Mouse (Mus musculus): ENCODE data around the gene Xrra1. TPM values are rescaled to one million over a fixed set of nuclear protein-coding genes. Genes with fewer than 3 reads are reported as not detected.

Xrra1 gene
- polyA plus RNA-seq, 1 experiment from 2014 or later: 0.29 TPM

DNA sequence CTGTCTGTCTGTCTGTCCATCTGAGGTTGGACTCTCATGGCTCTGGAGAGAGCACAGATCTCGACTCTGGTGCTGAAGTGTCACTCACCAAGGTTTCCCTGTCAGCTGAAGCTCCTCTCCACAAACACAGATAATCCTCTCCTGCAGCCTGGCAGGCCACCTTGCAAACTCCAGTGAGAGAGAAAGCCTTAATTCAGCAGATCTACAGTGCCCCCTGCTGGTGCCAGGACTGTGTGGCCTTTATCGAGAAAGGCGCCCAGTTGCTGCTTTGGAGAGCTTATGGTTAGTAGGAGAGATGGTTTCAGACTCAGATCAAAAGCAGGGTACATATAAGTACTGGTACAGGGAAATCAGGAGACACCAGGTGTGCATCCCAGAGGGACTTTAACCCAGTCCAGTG, 17.4 kb downstream of the Xrra1 start:
- no peaks in the 10 kb centered on the region for H3K9me3 ChIP-seq (ENCODE audit: control insufficient read depth, low read depth, low read length)
- H3K4me2 ChIP-seq (replicated peaks; ENCODE audit: low read depth, low read length): no peak overlapping the region
- no peaks in the 10 kb centered on the region for H3K4me1 ChIP-seq (ENCODE audit: control insufficient read depth, insufficient read depth, low read length)
- no peaks in the 10 kb centered on the region for H3K27me3 ChIP-seq (ENCODE audit: control insufficient read depth, insufficient read depth, low read length)
- H3K27ac ChIP-seq (ENCODE audit: low read length): no peak overlapping the region
- no peak overlapping the region for H3K9ac ChIP-seq (replicated peaks; ENCODE audit: low read depth, low read length)
- ATAC-seq (ENCODE audit: insufficient number of reproducible peaks, insufficient read depth, low FRiP score, low read depth): no peak
- H3K4me3 ChIP-seq (ENCODE audit: low read depth, low read length): no peak overlapping the region
- no peaks in the 10 kb centered on the region for H3K36me3 ChIP-seq (ENCODE audit: control insufficient read depth, insufficient read depth, low read length)
- 0% methylated on average over 3 of the region's 3 CpGs for WGBS

DNA sequence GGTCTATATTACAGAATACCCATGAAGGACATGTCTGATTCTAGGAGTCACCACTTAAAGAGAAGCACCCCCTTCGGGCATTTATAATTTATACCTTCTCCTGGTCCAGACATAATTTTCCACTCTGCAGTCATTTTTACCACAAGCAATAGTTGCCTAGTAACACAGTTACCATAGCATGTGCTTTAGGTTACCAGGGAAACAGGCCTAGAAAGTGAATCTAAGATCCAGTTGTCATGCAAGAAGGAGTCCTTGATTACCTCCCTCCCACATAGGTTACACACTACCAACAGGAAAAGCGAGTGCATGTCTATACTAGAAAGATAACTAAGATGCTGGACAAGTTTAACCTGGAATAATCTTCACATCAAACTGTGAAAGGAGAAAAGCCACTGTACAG, 19.3 kb downstream of the Xrra1 start:
- Histone ChIP-seq H3K27me3 (ENCODE audit: control insufficient read depth, insufficient read depth, low read length) (no peaks in the 10 kb centered on the region), H3K4me3 (ENCODE audit: low read depth, low read length) (no peak overlapping the region), H3K9me3 (ENCODE audit: control insufficient read depth, low read depth, low read length) (no peaks in the 10 kb centered on the region), H3K4me1 (ENCODE audit: control insufficient read depth, insufficient read depth, low read length) (no peaks in the 10 kb centered on the region), H3K9ac (replicated peaks; ENCODE audit: low read depth, low read length) (no peak overlapping the region), H3K27ac (ENCODE audit: low read length) (no peak overlapping the region), H3K36me3 (ENCODE audit: control insufficient read depth, insufficient read depth, low read length) (no peaks in the 10 kb centered on the region), H3K4me2 (replicated peaks; ENCODE audit: low read depth, low read length) (no peak overlapping the region)
- WGBS: 77% methylated on average over 2 of the region's 2 CpGs
- ATAC-seq (ENCODE audit: insufficient number of reproducible peaks, insufficient read depth, low FRiP score, low read depth): no peak

DNA sequence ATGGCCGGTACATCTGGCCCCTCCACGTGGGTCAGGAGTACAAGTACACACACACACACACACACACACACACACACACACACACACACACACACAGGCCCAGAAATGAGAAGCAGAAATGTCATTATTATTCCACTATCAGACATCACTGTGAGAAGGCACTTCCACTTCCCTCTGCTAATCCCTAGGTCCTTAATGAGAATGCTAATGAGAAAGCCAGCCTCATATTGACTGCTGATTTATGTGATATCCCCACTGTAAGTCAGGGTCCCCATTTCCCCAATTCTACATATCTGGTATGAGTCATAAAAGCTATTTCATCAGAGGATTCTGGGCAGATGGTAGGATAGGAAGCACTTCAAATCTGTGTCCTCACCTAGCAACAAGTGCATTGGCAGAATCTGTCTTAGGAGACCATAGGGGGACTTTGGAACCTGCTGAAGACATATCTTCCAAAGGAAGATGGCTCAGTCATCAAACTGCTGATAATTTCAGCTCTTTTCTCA, 28.4 kb downstream of the Xrra1 start:
- no peak overlapping the region for H3K27ac ChIP-seq (ENCODE audit: low read length)
- H3K9me3 ChIP-seq (ENCODE audit: control insufficient read depth, low read depth, low read length): no peaks in the 10 kb centered on the region
- no peak for ATAC-seq (ENCODE audit: insufficient number of reproducible peaks, insufficient read depth, low FRiP score, low read depth)
- no peaks in the 10 kb centered on the region for H3K36me3 ChIP-seq (ENCODE audit: control insufficient read depth, insufficient read depth, low read length)
- no peak overlapping the region for H3K9ac ChIP-seq (replicated peaks; ENCODE audit: low read depth, low read length)
- H3K4me3 ChIP-seq (ENCODE audit: low read depth, low read length): no peak overlapping the region
- H3K4me1 ChIP-seq (ENCODE audit: control insufficient read depth, insufficient read depth, low read length): no peaks in the 10 kb centered on the region
- 81% methylated on average over 2 of the region's 2 CpGs for WGBS
- no peaks in the 10 kb centered on the region for H3K27me3 ChIP-seq (ENCODE audit: control insufficient read depth, insufficient read depth, low read length)
- no peak overlapping the region for H3K4me2 ChIP-seq (replicated peaks; ENCODE audit: low read depth, low read length)

DNA sequence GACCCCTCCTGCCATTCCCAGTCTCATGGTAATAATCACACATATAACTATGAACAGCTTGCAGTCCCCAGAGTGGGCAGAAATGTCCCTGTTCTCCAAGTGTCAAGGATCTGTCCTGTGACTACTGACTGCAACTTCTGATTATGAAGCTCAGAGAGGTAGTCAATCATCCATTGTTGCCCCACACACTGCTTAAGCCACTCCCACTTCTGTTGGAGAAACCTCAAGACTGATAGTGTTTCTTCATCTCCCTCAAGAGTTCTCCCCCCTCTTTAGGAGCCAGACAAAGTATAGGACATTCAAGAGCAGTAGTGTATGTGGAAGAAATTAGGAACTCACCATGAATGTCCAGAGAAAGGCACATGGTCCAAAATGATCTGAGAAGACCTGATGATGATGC, 28.8 kb downstream of the Xrra1 start:
- Histone ChIP-seq H3K27me3 (ENCODE audit: control insufficient read depth, insufficient read depth, low read length) (no peaks in the 10 kb centered on the region), H3K4me2 (replicated peaks; ENCODE audit: low read depth, low read length) (no peak overlapping the region), H3K27ac (ENCODE audit: low read length) (no peak overlapping the region), H3K9ac (replicated peaks; ENCODE audit: low read depth, low read length) (no peak overlapping the region), H3K4me3 (ENCODE audit: low read depth, low read length) (no peak overlapping the region), H3K9me3 (ENCODE audit: control insufficient read depth, low read depth, low read length) (no peaks in the 10 kb centered on the region), H3K4me1 (ENCODE audit: control insufficient read depth, insufficient read depth, low read length) (no peaks in the 10 kb centered on the region), H3K36me3 (ENCODE audit: control insufficient read depth, insufficient read depth, low read length) (no peaks in the 10 kb centered on the region)
- ATAC-seq (ENCODE audit: insufficient number of reproducible peaks, insufficient read depth, low FRiP score, low read depth): no peak

DNA sequence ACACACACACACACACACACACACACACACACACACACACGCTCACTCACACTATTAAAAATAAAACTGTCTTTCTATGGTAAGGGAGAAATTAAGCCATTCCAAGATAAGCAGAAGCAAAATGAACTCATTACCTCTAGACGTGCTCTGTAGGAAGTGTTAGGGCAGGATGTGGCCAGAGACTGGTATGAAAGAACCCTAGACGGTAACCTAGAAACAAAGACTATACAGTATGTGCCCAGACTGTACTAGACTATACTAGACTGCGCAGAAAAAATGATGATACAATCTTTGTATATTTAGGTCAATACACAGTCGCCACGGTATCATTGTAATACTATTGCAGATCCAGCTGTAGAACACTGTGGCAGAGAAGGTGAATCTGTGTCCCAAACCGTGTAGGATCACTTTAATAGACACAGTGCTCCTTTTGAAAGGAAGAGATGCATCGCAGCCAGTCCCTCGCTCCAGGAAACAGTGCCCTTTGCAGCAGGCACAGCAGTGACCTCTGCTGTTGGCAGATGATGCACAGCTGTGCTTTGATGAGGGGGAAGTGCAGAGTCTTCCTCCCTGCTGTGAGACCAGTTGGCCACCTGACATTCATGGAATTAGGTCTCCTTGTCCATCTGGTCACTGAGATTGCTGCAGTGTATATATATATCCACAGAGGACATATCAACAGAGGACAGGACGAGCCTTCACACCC, 30.4 kb downstream of the Xrra1 start:
- H3K27ac ChIP-seq (ENCODE audit: low read length): no peak overlapping the region
- no peak overlapping the region for H3K4me2 ChIP-seq (replicated peaks; ENCODE audit: low read depth, low read length)
- no peak overlapping the region for H3K9ac ChIP-seq (replicated peaks; ENCODE audit: low read depth, low read length)
- no peaks in the 10 kb centered on the region for H3K9me3 ChIP-seq (ENCODE audit: control insufficient read depth, low read depth, low read length)
- ATAC-seq (ENCODE audit: insufficient number of reproducible peaks, insufficient read depth, low FRiP score, low read depth): no peak
- H3K36me3 ChIP-seq (ENCODE audit: control insufficient read depth, insufficient read depth, low read length): no peaks in the 10 kb centered on the region
- H3K4me1 ChIP-seq (ENCODE audit: control insufficient read depth, insufficient read depth, low read length): no peaks in the 10 kb centered on the region
- no peaks in the 10 kb centered on the region for H3K27me3 ChIP-seq (ENCODE audit: control insufficient read depth, insufficient read depth, low read length)
- H3K4me3 ChIP-seq (ENCODE audit: low read depth, low read length): no peak overlapping the region
- 45% methylated on average over 10 of the region's 10 CpGs for WGBS

DNA sequence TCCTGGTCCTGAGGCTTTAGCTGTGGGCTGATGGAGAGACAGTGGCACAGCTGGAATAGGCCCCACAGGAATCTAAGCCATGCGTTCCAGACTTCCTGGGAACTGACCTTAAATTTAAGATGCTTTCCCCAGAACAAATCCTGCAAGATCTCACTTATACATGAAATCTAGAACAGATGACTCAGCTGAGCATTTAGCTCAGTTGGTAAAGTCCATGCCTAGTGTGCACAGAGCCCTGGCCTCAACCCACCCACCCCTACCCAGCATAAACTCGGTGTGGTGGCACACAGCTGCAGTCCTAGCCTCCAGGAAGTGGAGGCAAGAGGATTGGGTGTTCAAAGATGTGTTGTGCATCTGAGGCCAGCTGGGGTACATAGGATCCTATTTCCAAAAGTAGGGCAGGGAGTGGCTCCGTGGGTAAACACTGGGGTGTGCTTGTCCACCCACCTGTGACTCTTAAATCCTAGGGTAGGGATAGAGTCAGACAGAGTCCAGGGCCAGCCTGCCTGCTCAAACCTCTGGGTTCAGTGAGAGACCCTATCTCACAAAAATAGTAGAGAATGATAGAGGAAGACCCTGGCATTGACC, 31.3 kb downstream of the Xrra1 start:
- ATAC-seq (ENCODE audit: insufficient number of reproducible peaks, insufficient read depth, low FRiP score, low read depth): no peak
- Histone ChIP-seq H3K4me1 (ENCODE audit: control insufficient read depth, insufficient read depth, low read length) (no peaks in the 10 kb centered on the region), H3K36me3 (ENCODE audit: control insufficient read depth, insufficient read depth, low read length) (no peaks in the 10 kb centered on the region), H3K4me2 (replicated peaks; ENCODE audit: low read depth, low read length) (no peak overlapping the region), H3K27ac (ENCODE audit: low read length) (no peak overlapping the region), H3K4me3 (ENCODE audit: low read depth, low read length) (no peak overlapping the region), H3K9ac (replicated peaks; ENCODE audit: low read depth, low read length) (no peak overlapping the region), H3K27me3 (ENCODE audit: control insufficient read depth, insufficient read depth, low read length) (no peaks in the 10 kb centered on the region), H3K9me3 (ENCODE audit: control insufficient read depth, low read depth, low read length) (no peaks in the 10 kb centered on the region)
- 57% methylated on average over 3 of the region's 3 CpGs for WGBS

DNA sequence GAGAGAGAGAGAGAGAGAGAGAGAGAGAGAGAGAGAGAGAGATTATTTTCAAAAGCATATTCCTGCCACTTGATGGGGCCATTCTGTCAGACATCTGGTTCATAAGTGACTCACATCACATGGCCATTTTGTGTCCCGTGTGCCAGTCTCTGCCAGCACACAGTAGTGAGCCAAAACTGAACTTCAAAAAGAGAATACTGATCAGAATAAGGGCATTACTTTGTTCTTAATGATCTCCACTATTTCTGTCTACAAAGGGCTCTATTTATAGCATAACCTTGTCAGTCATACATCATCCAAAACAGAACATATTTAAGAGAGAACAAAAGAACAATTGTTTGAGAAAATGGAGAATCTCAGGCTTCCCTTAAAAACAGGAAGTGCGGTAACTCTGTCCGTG, 32.6 kb downstream of the Xrra1 start:
- no peak overlapping the region for H3K27ac ChIP-seq (ENCODE audit: low read length)
- H3K9ac ChIP-seq (replicated peaks; ENCODE audit: low read depth, low read length): no peak overlapping the region
- H3K4me3 ChIP-seq (ENCODE audit: low read depth, low read length): no peak overlapping the region
- no peaks in the 10 kb centered on the region for H3K9me3 ChIP-seq (ENCODE audit: control insufficient read depth, low read depth, low read length)
- ATAC-seq (ENCODE audit: insufficient number of reproducible peaks, insufficient read depth, low FRiP score, low read depth): no peak
- no peaks in the 10 kb centered on the region for H3K36me3 ChIP-seq (ENCODE audit: control insufficient read depth, insufficient read depth, low read length)
- no peaks in the 10 kb centered on the region for H3K4me1 ChIP-seq (ENCODE audit: control insufficient read depth, insufficient read depth, low read length)
- no peak overlapping the region for H3K4me2 ChIP-seq (replicated peaks; ENCODE audit: low read depth, low read length)
- no peaks in the 10 kb centered on the region for H3K27me3 ChIP-seq (ENCODE audit: control insufficient read depth, insufficient read depth, low read length)
- 63% methylated on average over 3 of the region's 3 CpGs for WGBS

DNA sequence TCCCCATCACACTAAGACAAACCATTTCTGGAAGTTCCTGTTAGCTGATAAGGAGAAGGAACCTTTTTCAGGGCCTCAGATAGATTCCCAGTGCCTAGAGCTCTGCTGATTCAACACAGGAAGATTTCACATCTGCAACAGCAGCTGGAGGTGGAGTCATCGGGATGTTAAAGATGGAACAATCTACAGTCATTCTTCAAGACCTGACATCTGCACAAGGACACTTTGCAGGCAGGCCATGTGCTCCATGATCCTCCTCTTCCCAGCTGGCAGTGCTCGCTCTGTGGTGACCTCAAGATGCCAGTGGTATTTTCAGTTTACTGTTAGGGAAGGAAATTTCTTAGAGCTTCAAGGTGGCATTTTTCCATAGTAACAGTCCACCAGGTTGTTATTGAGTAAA, 33.4 kb downstream of the Xrra1 start:
- H3K9ac ChIP-seq (replicated peaks; ENCODE audit: low read depth, low read length): no peak overlapping the region
- WGBS: 72% methylated on average over 2 of the region's 2 CpGs
- no peaks in the 10 kb centered on the region for H3K4me1 ChIP-seq (ENCODE audit: control insufficient read depth, insufficient read depth, low read length)
- H3K27me3 ChIP-seq (ENCODE audit: control insufficient read depth, insufficient read depth, low read length): no peaks in the 10 kb centered on the region
- H3K27ac ChIP-seq (ENCODE audit: low read length): no peak overlapping the region
- no peaks in the 10 kb centered on the region for H3K36me3 ChIP-seq (ENCODE audit: control insufficient read depth, insufficient read depth, low read length)
- no peaks in the 10 kb centered on the region for H3K9me3 ChIP-seq (ENCODE audit: control insufficient read depth, low read depth, low read length)
- no peak overlapping the region for H3K4me2 ChIP-seq (replicated peaks; ENCODE audit: low read depth, low read length)
- no peak overlapping the region for H3K4me3 ChIP-seq (ENCODE audit: low read depth, low read length)
- no peak for ATAC-seq (ENCODE audit: insufficient number of reproducible peaks, insufficient read depth, low FRiP score, low read depth)

DNA sequence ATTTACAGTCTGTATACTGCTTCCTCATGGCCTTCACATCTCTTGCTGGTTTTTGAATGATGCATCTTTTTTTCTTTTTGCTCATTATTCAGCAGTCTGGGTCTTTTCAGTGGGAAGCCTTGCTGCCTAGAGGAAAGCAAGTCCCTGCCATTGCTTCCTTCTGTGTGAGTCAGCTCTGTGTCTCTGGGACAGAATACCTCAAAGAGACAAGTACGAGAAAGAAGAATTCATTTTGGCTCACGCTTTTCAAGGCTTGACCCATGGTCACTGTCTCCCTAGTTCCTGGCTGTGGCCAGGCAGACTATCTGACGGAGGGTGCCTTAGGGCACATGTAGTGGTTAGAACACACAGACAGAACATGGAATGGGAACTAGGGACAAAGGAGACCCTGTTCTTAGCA, 35.1 kb downstream of the Xrra1 start:
- Histone ChIP-seq H3K9ac (replicated peaks; ENCODE audit: low read depth, low read length) (no peak overlapping the region), H3K9me3 (ENCODE audit: control insufficient read depth, low read depth, low read length) (no peaks in the 10 kb centered on the region), H3K27me3 (ENCODE audit: control insufficient read depth, insufficient read depth, low read length) (no peaks in the 10 kb centered on the region), H3K4me1 (ENCODE audit: control insufficient read depth, insufficient read depth, low read length) (no peaks in the 10 kb centered on the region), H3K4me2 (replicated peaks; ENCODE audit: low read depth, low read length) (no peak overlapping the region), H3K4me3 (ENCODE audit: low read depth, low read length) (no peak overlapping the region), H3K36me3 (ENCODE audit: control insufficient read depth, insufficient read depth, low read length) (no peaks in the 10 kb centered on the region), H3K27ac (ENCODE audit: low read length) (no peak overlapping the region)
- 87% methylated on average over 3 of the region's 3 CpGs for WGBS
- no peak for ATAC-seq (ENCODE audit: insufficient number of reproducible peaks, insufficient read depth, low FRiP score, low read depth)

Measured in stomach, embryonic 14.5 days (tissue).